Mouse (Mus musculus): ENCODE results near the gene C1ql4. TPM values are rescaled to one million over a fixed set of nuclear protein-coding genes. Genes with fewer than 3 reads are reported as not detected.

Gene C1ql4
- polyA plus RNA-seq, 1 experiment from 2014 or later = 5.0 TPM

DNA sequence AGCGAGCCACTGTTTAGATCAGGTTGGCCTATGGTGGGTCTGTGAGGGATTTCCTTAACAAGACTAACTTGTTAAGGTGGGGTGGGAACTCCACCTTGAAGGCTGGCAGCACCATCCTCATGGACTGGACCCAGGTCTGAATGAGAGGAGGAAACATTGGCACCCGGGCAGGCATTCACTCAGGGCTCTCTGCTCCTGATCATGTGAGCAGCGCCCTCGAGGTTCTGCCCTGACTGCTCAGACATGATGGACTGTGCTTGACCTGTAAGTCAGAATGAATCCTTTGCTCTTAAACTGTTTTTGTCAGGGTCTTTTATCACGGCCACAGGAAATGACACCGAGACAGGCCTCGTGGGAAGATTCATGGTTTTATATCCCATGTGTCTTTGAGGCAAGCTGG, 17.6 kb upstream of the C1ql4 start:
- no peaks in the 10 kb centered on the region for H3K27me3 ChIP-seq (ENCODE audit: control insufficient read depth, insufficient read depth, low read length)
- no peaks in the 10 kb centered on the region for H3K36me3 ChIP-seq (ENCODE audit: control insufficient read depth, insufficient read depth, low read length)
- H3K9me3 ChIP-seq (ENCODE audit: control insufficient read depth, low read length) = no peaks in the 10 kb centered on the region
- H3K9ac ChIP-seq (ENCODE audit: low read length) = no peak overlapping the region
- H3K4me3 ChIP-seq (ENCODE audit: low read depth, low read length) = no peak overlapping the region
- DNase-seq (ENCODE audit: low spot score, missing footprints) (no peak), ATAC-seq (ENCODE audit: low FRiP score) (no peak)
- no peaks in the 10 kb centered on the region for H3K4me1 ChIP-seq (ENCODE audit: control insufficient read depth, insufficient read depth, low read length)
- no peak overlapping the region for H3K27ac ChIP-seq (ENCODE audit: low read depth, low read length)
- no peak overlapping the region for H3K4me2 ChIP-seq
- WGBS = 87% methylated on average over 7 of the region's 7 CpGs

DNA sequence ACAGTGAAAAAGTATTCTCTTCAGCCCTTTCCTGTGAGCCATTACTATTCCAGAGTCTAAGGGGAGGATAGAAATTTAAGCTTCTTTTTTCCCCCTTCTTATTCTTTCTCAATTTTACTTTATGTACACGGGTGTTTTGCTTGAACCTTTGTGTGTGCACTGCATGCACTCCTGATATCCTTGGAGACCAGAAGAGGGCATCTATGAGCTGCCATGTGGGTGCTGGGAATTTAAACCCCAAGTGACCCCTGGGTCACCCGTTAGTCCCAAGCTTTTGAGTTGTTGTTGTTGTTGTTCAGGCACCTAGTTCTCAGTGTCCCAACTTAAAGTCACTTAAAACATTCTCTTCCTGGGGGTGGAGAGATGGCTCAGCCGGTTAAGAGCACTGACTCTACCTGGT, 12.4 kb upstream of the C1ql4 start:
- no peak overlapping the region for H3K4me3 ChIP-seq (ENCODE audit: low read depth, low read length)
- H3K27me3 ChIP-seq (ENCODE audit: control insufficient read depth, insufficient read depth, low read length) = peaks cover 43% of the 10 kb centered on the region
- no peaks in the 10 kb centered on the region for H3K36me3 ChIP-seq (ENCODE audit: control insufficient read depth, insufficient read depth, low read length)
- no peak overlapping the region for H3K4me2 ChIP-seq
- no peak overlapping the region for H3K27ac ChIP-seq (ENCODE audit: low read depth, low read length)
- DNase-seq (ENCODE audit: low spot score, missing footprints) (no peak), ATAC-seq (ENCODE audit: low FRiP score) (no peak)
- H3K9me3 ChIP-seq (ENCODE audit: control insufficient read depth, low read length) = no peaks in the 10 kb centered on the region
- H3K9ac ChIP-seq (ENCODE audit: low read length) = no peak overlapping the region
- H3K4me1 ChIP-seq (ENCODE audit: control insufficient read depth, insufficient read depth, low read length) = peaks cover 24% of the 10 kb centered on the region
- 58% methylated on average over 3 of the region's 3 CpGs for whole genome bisulfite sequencing

DNA sequence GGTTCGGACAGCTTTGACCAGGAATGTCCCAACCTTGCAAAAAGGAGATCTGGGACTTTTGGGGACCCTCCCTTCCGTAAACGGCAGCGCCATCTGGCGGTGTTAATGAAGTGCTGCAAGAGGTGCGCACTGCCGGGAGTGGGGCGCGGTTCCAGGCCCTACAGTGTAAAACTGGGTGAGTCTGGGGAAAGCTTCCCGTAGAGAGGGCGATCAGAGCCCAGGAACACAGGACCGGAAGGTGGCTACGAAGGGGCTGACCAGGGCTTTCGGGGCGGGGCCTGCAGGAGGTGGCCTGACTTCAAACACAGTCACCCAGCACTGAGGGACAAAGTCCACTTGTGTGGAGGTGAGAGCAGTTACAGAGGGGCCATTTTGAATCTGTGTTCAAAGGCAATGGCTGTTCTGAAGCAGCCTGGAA, 11.5 kb upstream of the C1ql4 start:
- Histone ChIP-seq H3K4me1 (ENCODE audit: control insufficient read depth, insufficient read depth, low read length) (peaks cover 30% of the 10 kb centered on the region), H3K36me3 (ENCODE audit: control insufficient read depth, insufficient read depth, low read length) (no peaks in the 10 kb centered on the region), H3K27ac (ENCODE audit: low read depth, low read length) (no peak overlapping the region), H3K9ac (ENCODE audit: low read length) (no peak overlapping the region), H3K9me3 (ENCODE audit: control insufficient read depth, low read length) (no peaks in the 10 kb centered on the region), H3K4me2 (peak overlapping the region; percentile 3; the same call in 1 of the 2 replicates), H3K27me3 (ENCODE audit: control insufficient read depth, insufficient read depth, low read length) (peaks cover 49% of the 10 kb centered on the region), H3K4me3 (ENCODE audit: low read depth, low read length) (no peak overlapping the region; the same call in 1 of the 2 replicates)
- WGBS = under 1% methylated on average over 15 of the region's 15 CpGs
- DNase-seq (ENCODE audit: low spot score, missing footprints) = peak; percentile 96
- 0 out of 2 replicates have a peak, but pooled peaks have one; percentile 31 for ATAC-seq (ENCODE audit: low FRiP score)

DNA sequence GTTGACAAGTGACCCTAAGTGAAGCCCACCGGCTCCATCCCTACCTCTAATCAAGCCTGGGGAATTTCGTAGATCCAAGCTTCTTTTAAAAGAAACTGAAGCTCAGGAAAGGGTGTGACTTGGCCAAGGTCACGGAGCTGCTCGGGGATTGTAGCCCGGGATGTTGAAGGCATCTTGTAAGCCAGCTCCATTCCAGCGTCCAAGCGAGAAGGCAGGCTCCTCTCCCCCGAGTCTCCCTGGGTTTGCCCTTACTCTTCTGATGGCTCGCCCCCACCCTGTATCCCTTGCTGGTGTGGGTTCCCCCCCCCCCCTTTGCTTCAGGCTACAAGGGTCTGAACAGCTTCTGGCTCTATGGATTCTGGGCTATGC, 10.9 kb upstream of the C1ql4 start:
- H3K4me1 ChIP-seq (ENCODE audit: control insufficient read depth, insufficient read depth, low read length) = peaks cover 34% of the 10 kb centered on the region
- H3K4me2 ChIP-seq = peak overlapping the region; percentile 59
- no peak for DNase-seq (ENCODE audit: low spot score, missing footprints)
- ATAC-seq (ENCODE audit: low FRiP score) = peak; percentile 6; the same call in 1 of the 2 replicates
- H3K36me3 ChIP-seq (ENCODE audit: control insufficient read depth, insufficient read depth, low read length) = no peaks in the 10 kb centered on the region
- no peak overlapping the region for H3K27ac ChIP-seq (ENCODE audit: low read depth, low read length)
- peak overlapping the region; percentile 21 for H3K4me3 ChIP-seq (ENCODE audit: low read depth, low read length)
- no peaks in the 10 kb centered on the region for H3K9me3 ChIP-seq (ENCODE audit: control insufficient read depth, low read length)
- peaks cover 49% of the 10 kb centered on the region for H3K27me3 ChIP-seq (ENCODE audit: control insufficient read depth, insufficient read depth, low read length)
- no peak overlapping the region for H3K9ac ChIP-seq (ENCODE audit: low read length)
- WGBS = 0% methylated on average over 9 of the region's 9 CpGs

DNA sequence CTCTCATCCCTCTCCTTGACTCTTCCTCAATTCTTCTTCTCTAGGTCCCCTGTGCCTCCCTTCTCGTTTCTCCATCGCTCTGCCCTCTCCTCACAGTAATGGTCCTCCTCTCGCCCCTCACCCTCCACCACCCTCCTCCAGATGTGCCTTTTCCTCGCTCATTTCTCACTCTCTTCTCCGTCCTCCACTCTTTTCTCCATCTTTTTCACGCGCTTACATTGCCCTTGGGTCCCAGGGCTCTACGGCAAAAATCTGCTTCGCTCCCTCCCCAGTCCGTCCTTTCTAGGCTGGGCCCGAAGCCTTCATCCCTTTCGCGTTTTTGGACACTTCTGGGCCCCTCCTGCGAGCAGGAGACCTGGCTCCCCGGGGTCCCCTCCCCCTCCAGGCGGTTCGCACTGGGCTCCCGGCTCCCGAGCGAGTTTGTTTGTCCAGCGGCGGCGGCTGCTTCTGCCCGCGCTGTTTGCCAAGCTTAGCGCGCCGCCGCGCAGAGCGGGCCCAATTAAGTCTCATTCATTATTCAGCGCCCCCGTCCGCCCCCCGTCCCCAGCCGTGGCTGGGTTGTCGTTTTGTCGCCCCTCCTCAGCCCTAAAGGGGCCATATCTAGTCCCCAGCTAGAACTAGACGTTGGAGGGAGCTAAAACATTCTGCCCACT, 10.3 kb upstream of the C1ql4 start:
- H3K4me2 ChIP-seq = peak overlapping the region; percentile 59
- H3K27me3 ChIP-seq (ENCODE audit: control insufficient read depth, insufficient read depth, low read length) = peaks cover 51% of the 10 kb centered on the region
- H3K4me3 ChIP-seq (ENCODE audit: low read depth, low read length) = peak overlapping the region; percentile 21
- DNase-seq (ENCODE audit: low spot score, missing footprints) (peak; percentile 95), ATAC-seq (ENCODE audit: low FRiP score) (peak; percentile 10; the same call in 1 of the 2 replicates)
- 0 out of 2 replicates have a peak overlapping the region, but pooled peaks have one; percentile 6 for H3K9ac ChIP-seq (ENCODE audit: low read length)
- no peak overlapping the region for H3K27ac ChIP-seq (ENCODE audit: low read depth, low read length)
- no peaks in the 10 kb centered on the region for H3K9me3 ChIP-seq (ENCODE audit: control insufficient read depth, low read length)
- whole genome bisulfite sequencing = under 1% methylated on average over 39 of the region's 39 CpGs
- no peaks in the 10 kb centered on the region for H3K36me3 ChIP-seq (ENCODE audit: control insufficient read depth, insufficient read depth, low read length)
- peaks cover 39% of the 10 kb centered on the region for H3K4me1 ChIP-seq (ENCODE audit: control insufficient read depth, insufficient read depth, low read length)

DNA sequence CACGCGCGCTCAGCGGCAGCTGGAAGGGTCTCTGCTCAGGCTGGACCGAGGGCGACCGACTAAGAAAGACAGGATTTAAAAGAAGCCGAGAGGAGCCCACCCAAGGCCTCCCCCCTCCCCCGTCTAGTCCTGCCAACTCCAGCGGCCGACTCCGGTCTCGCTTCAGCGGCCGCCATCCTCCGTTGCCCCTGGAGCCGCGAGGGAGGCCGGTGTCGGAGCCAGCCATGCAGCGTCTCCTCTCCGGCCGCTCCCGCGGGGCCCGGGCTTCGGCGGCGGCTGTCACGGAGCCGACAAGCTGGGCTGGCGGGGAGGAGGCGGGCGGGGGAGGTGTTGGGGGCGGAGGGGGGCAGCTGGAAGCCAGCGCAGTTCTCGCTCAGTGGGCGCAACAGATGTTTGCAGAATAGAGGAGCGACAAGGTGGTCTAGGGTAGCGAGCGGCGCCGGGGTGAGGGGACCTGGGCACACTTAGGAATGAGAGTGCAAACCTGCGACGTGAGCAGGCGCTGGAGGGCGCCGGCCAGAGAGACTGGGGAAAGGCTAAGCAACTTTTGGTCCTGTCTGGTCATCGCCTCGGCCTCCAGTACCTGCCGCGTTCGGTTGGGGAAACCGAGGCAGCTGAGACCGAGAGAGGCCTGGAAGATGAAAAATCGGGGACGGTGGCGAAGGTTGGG, 9.3 kb upstream of the C1ql4 start:
- peaks cover 42% of the 10 kb centered on the region for H3K4me1 ChIP-seq (ENCODE audit: control insufficient read depth, insufficient read depth, low read length)
- under 1% methylated on average over 51 of the region's 58 CpGs for WGBS
- peak overlapping the region; percentile 52 for H3K9ac ChIP-seq (ENCODE audit: low read length)
- peak overlapping the region; percentile 38 for H3K4me3 ChIP-seq (ENCODE audit: low read depth, low read length)
- H3K27me3 ChIP-seq (ENCODE audit: control insufficient read depth, insufficient read depth, low read length) = peaks cover 61% of the 10 kb centered on the region
- no peaks in the 10 kb centered on the region for H3K36me3 ChIP-seq (ENCODE audit: control insufficient read depth, insufficient read depth, low read length)
- H3K27ac ChIP-seq (ENCODE audit: low read depth, low read length) = 0 out of 2 replicates have a peak overlapping the region, but pooled peaks have one; percentile 8
- peak; percentile 96 for DNase-seq (ENCODE audit: low spot score, missing footprints)
- ATAC-seq (ENCODE audit: low FRiP score) = peak; percentile 30
- H3K9me3 ChIP-seq (ENCODE audit: control insufficient read depth, low read length) = no peaks in the 10 kb centered on the region
- peak overlapping the region; percentile 59 for H3K4me2 ChIP-seq

DNA sequence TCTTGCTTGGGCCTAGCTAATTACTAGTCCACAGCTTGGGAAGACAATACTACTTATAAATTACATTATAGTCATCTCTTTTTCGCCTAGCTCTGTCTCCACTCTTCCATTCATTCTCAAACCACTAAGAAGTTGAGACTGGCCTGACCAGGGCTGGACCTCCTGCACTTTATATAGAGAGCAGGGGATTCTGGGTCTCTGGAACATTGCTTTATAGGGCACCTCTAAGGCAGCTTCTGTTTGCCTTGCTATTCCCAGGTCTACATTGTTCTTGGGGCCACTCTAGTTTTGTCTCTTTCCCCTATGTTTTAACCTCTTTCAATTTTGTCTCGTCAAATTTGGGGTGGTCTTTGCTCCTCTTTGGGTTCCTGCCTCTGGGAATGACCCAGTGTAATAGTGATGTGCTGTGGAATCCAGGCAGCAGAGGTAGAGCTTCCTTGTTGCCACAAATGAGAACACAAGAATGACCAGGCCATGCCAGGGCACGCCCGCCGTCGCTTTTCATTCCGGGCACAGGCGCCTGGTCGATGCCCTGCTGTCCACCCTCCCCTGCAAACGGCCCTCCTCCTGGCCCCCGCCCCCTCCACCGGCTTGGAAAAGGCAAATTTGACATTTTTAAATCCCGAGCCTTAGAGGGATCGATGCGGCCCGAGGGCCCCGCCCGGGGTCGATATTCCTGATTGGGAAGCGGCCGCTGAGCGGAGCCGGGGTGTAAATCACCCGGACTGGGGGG, 8.6 kb upstream of the C1ql4 start:
- H3K4me2 ChIP-seq = peak overlapping the region; percentile 59
- peak overlapping the region; percentile 38 for H3K4me3 ChIP-seq (ENCODE audit: low read depth, low read length)
- H3K27me3 ChIP-seq (ENCODE audit: control insufficient read depth, insufficient read depth, low read length) = peaks cover 66% of the 10 kb centered on the region
- no peaks in the 10 kb centered on the region for H3K36me3 ChIP-seq (ENCODE audit: control insufficient read depth, insufficient read depth, low read length)
- 2% methylated on average over 24 of the region's 24 CpGs for WGBS
- ATAC-seq (ENCODE audit: low FRiP score) (no peak), DNase-seq (ENCODE audit: low spot score, missing footprints) (peak; percentile 92)
- H3K9me3 ChIP-seq (ENCODE audit: control insufficient read depth, low read length) = no peaks in the 10 kb centered on the region
- H3K4me1 ChIP-seq (ENCODE audit: control insufficient read depth, insufficient read depth, low read length) = peaks cover 42% of the 10 kb centered on the region
- peak overlapping the region; percentile 52 for H3K9ac ChIP-seq (ENCODE audit: low read length)
- 0 out of 2 replicates have a peak overlapping the region, but pooled peaks have one; percentile 8 for H3K27ac ChIP-seq (ENCODE audit: low read depth, low read length)

DNA sequence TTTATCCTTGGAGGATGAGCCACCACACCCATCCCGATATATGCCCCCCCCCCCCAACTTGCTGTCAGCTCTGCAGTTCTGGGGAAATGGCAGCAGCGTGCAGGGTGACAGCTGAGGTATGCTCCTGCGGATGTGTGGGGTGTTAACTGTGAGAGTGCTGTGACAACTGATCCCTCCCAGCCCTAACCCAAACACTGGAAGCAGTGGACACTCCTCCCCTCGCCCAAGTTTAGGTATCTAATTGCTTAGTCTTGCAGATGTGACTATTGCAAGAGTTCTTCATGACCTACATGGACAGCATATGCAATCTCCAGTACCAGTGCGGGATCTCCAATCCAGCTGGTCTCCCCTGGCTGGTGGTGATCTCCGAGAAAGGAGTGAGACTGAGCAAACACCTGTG, 7.7 kb upstream of the C1ql4 start:
- Histone ChIP-seq H3K27ac (ENCODE audit: low read depth, low read length) (no peak overlapping the region; the same call in 1 of the 2 replicates), H3K27me3 (ENCODE audit: control insufficient read depth, insufficient read depth, low read length) (peaks cover 72% of the 10 kb centered on the region), H3K4me2 (peak overlapping the region; percentile 7; the same call in 1 of the 2 replicates), H3K36me3 (ENCODE audit: control insufficient read depth, insufficient read depth, low read length) (no peaks in the 10 kb centered on the region), H3K4me1 (ENCODE audit: control insufficient read depth, insufficient read depth, low read length) (peaks cover 42% of the 10 kb centered on the region), H3K4me3 (ENCODE audit: low read depth, low read length) (no peak overlapping the region), H3K9me3 (ENCODE audit: control insufficient read depth, low read length) (no peaks in the 10 kb centered on the region), H3K9ac (ENCODE audit: low read length) (no peak overlapping the region)
- 3% methylated on average over 6 of the region's 6 CpGs for WGBS
- peak; percentile 90 for DNase-seq (ENCODE audit: low spot score, missing footprints)
- ATAC-seq (ENCODE audit: low FRiP score) = no peak

Measured in midbrain, embryonic 11.5 days (tissue).